Mouse (Mus musculus) neural tube, embryonic 11.5 days (tissue): Measurements from ENCODE around the gene 4933424G06Rik. TPM values are rescaled to one million over a fixed set of nuclear protein-coding genes. Genes with fewer than 3 reads are reported as not detected.

Source experiments
- ATAC-seq: fragments of 200-750 bp; cut with Nextera tagmentation; 2 replicates; pipeline ENCODE4 v1.8.0; 2017; ENCODE audit warnings: moderate number of reproducible peaks, mild to moderate bottlenecking, moderate TSS enrichment, moderate library complexity; ENCODE audit not compliant: insufficient read depth, low FRiP score, low TSS enrichment
- DNase-seq: peaks from one replicate; pipeline ENCODE4 v3.0.0-alpha.2; 2015; ENCODE audit warnings: low spot score
- H3K27ac ChIP-seq: fragments of 300-500 bp; sonication (generic); 2 replicates; pipeline ENCODE4 v1.5.1; 2014; ENCODE audit warnings: low read depth, mild to moderate bottlenecking, low read length
- H3K27me3 ChIP-seq: fragments of 300-500 bp; sonication (generic); 2 replicates; pipeline ENCODE4 v1.6.1; 2014; ENCODE audit warnings: mild to moderate bottlenecking, low read length, mixed read lengths; ENCODE audit not compliant: control insufficient read depth, insufficient read depth
- H3K36me3 ChIP-seq: fragments of 300-500 bp; sonication (generic); 2 replicates; pipeline ENCODE4 v1.6.1; 2014; ENCODE audit warnings: mild to moderate bottlenecking, low read length, moderate library complexity, mixed read lengths; ENCODE audit not compliant: control insufficient read depth, insufficient read depth
- H3K4me1 ChIP-seq: fragments of 300-500 bp; sonication (generic); 2 replicates; pipeline ENCODE4 v1.6.1; 2014; ENCODE audit warnings: low read length, mixed read lengths; ENCODE audit not compliant: control insufficient read depth, insufficient read depth
- H3K4me2 ChIP-seq: fragments of 300-500 bp; sonication (generic); 2 replicates; pipeline ENCODE4 v1.6.1; 2014; ENCODE audit warnings: low read depth, mild to moderate bottlenecking, moderate library complexity
- H3K4me3 ChIP-seq: fragments of 300-500 bp; sonication (generic); 2 replicates; pipeline ENCODE4 v1.5.1; 2014; ENCODE audit warnings: low read depth, low read length
- H3K9ac ChIP-seq: fragments of 300-500 bp; sonication (generic); 2 replicates; pipeline ENCODE4 v1.6.1; 2014; ENCODE audit warnings: mild to moderate bottlenecking, low read length
- H3K9me3 ChIP-seq: fragments of 300-500 bp; sonication (generic); 2 replicates; pipeline ENCODE4 v1.6.1; 2016; ENCODE audit warnings: low read length; ENCODE audit not compliant: control insufficient read depth
- whole genome bisulfite sequencing: fragments of 180-500 bp; shearing (Covaris S2); extraction: QIAGEN DNeasy Blood & Tissue Kit; methylation state at CpG from one replicate; pipeline ENCODE4 v1.1.7; 2014; 5-methylcytosine and 5-hydroxymethylcytosine counted together
- microRNA-seq: library from miRNA; unstranded; fragments of <30 nt; microRNA quantifications from one replicate; pipeline ENCODE4, GENCODE M21; 2016
- polyA plus RNA-seq: library from polyadenylated mRNA; unstranded; fragments of >200 nt; fragmentation: Nextera tagmentation; extraction: Ambion mirVana; gene quantifications from 2 replicates; pipeline ENCODE4 v1.2.1, GENCODE M21; 2014

4933424G06Rik gene
- polyA plus RNA-seq, 1 experiment from 2014 or later, result not detected

DNA sequence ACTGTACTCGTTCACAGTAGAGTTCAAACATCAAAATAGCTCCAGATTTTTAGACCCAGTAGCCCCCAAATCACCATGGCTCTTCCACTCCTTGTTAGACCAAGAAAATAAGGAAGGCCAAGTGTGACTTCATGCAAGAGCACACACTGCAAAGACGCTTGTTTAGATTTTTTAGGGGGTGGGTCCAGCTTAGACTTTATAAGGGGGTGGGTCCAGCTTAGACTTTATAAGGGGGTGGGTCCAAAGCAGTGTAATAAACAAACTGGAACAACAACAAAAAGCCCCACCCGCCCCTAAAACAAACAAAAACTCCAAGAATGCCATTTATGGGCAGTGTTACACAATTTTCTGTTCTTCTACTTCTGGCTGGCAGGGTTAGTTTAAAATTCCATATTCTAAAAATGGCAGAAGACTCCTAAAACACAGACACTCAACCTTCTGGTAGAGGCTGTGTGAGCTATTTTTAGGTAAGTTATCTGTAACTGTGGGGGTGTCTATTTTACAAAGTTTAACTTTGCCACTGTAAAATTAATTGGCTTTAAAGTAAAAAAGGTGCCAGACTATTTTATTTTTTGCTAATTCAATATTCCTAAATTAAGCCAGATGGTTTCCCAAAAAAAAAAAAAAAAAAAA lies 90.5 kb downstream of the 4933424G06Rik start:
- H3K27ac ChIP-seq, result no peak overlapping the region
- no peaks in the 10 kb centered on the region for H3K9me3 ChIP-seq
- 90% methylated on average over 3 of the region's 3 CpGs for WGBS
- no peak overlapping the region for H3K9ac ChIP-seq
- no peak overlapping the region for H3K4me3 ChIP-seq
- H3K36me3 ChIP-seq, result peaks cover 19% of the 10 kb centered on the region
- H3K4me2 ChIP-seq, result no peak overlapping the region
- ATAC-seq, result no peak
- no peak for DNase-seq
- no peaks in the 10 kb centered on the region for H3K4me1 ChIP-seq
- no peaks in the 10 kb centered on the region for H3K27me3 ChIP-seq

DNA sequence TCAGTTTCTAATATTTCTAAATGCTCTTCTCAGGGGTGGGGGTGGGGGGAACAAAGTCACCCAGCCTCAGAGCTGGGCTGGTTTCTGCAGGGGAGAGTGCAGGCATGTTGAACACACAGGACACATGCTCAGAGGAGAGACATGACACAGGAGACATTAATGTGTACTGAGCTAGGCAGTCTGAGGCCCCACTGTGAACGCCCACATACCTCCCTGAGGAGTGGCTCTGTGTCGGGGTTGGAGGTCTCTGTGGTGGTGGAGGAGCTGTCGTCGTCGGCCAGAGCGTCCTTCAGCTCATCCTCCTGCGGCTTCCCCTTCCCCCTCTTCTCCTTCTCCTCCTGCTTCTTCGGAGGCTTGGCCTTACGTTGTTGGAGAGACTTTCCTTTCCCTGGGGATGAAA lies 94.3 kb downstream of the 4933424G06Rik start:
- Histone ChIP-seq H3K4me3 (no peak overlapping the region), H3K27ac (no peak overlapping the region), H3K9me3 (no peaks in the 10 kb centered on the region), H3K36me3 (peaks cover 16% of the 10 kb centered on the region), H3K4me1 (no peaks in the 10 kb centered on the region), H3K27me3 (no peaks in the 10 kb centered on the region), H3K9ac (no peak overlapping the region), H3K4me2 (no peak overlapping the region)
- no peak for DNase-seq
- WGBS, result 77% methylated on average over 9 of the region's 9 CpGs
- no peak for ATAC-seq

DNA sequence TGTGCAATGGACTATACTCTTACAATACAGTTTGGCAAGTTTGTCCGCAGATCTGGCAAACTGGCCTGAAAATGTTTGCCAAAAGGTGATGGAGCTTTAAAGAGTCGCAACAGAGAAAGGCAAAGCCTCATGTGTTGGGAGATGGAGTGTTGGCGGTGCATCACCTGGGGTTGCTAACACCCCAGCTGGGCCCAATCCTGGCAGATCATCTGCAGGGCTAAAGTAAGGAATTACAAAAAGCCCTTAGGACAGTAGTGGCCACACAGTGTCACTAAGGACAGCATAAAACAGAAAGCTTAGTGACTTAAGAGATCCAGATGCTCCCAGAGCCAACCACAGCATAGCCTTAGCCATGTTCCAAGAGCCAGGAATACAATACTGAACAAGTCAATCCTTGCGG lies 94.9 kb downstream of the 4933424G06Rik start:
- H3K27ac ChIP-seq, result no peak overlapping the region
- H3K9ac ChIP-seq, result no peak overlapping the region
- no peaks in the 10 kb centered on the region for H3K4me1 ChIP-seq
- no peak overlapping the region for H3K4me3 ChIP-seq
- 96% methylated on average over 4 of the region's 4 CpGs for WGBS
- H3K36me3 ChIP-seq, result peaks cover 16% of the 10 kb centered on the region
- no peak for ATAC-seq
- no peak for DNase-seq
- H3K9me3 ChIP-seq, result no peaks in the 10 kb centered on the region
- no peak overlapping the region for H3K4me2 ChIP-seq
- no peaks in the 10 kb centered on the region for H3K27me3 ChIP-seq

DNA sequence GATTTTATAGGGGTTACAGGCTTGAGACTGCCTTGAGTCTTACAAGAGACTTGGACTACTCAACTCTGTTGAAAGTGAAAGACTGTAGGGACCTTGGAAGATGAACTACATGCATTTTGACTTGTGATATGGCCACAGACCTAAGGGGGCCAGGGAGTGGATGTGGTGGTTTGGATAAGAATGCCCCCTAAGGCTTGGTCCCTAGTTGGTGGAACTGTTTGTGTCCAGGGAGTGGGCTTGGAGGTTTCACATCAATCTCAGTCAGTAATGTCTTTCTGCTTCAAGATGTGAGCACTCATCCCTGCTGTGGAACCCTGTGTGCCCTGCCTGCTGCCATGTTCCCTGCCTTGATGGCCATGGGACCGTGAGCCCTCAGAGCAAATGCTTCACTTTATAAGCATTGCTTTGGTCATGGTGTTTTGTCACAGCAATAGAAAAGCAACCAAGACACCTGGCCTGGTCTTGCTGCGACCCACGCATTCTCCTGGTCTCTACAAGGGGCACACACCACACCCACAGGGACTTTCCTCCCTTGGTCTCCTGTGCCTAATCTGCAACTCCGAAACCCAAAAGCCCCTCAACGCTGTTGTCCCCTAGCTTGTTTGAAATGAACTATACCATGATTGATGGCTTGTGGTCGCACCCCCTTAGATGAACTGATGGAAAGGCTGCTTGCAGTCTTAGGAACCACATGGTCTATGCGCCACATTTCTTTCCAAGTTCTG lies 96.4 kb downstream of the 4933424G06Rik start:
- no peak overlapping the region for H3K27ac ChIP-seq
- 95% methylated on average over 7 of the region's 7 CpGs for WGBS
- DNase-seq (no peak), ATAC-seq (no peak)
- H3K4me1 ChIP-seq, result no peaks in the 10 kb centered on the region
- no peaks in the 10 kb centered on the region for H3K9me3 ChIP-seq
- H3K27me3 ChIP-seq, result no peaks in the 10 kb centered on the region
- no peak overlapping the region for H3K9ac ChIP-seq
- peaks cover 16% of the 10 kb centered on the region for H3K36me3 ChIP-seq
- H3K4me3 ChIP-seq, result no peak overlapping the region
- no peak overlapping the region for H3K4me2 ChIP-seq

DNA sequence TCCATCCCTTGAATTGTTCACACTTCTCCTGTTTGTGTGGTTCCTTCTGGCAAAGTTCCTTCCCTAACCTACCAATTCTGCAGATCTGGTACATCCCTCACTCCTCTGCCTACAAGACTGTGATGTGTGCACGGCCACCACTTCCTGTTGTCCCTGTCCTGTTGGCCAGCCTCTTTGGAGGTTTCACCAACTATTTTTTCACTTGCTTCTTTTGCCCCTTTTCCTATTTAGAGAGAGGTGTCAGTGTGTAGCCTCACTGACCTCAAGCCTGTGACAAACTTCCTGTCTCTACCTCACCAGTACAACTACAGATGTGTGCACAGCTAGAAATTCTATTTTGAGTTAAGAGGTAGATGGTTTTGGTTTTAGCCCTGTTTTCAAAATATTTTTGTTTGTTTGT lies 97.1 kb downstream of the 4933424G06Rik start:
- WGBS, result 93% methylated on average over 1 of the region's 1 CpGs

More for the DNA sequence above, 97.1 kb downstream of the 4933424G06Rik start:
- no peaks in the 10 kb centered on the region for H3K9me3 ChIP-seq
- DNase-seq (no peak), ATAC-seq (no peak)
- no peaks in the 10 kb centered on the region for H3K4me1 ChIP-seq
- no peaks in the 10 kb centered on the region for H3K27me3 ChIP-seq
- H3K4me3 ChIP-seq, result no peak overlapping the region
- peaks cover 18% of the 10 kb centered on the region for H3K36me3 ChIP-seq
- no peak overlapping the region for H3K27ac ChIP-seq
- H3K4me2 ChIP-seq, result no peak overlapping the region
- no peak overlapping the region for H3K9ac ChIP-seq

Small RNAs within 50 kb of the gene (microRNA-seq; reads per million reads assigned to microRNA genes)
- gene Gm24133, result not detected

Other genes starting within 250 kb of the 4933424G06Rik start
- 12.4 and 14.0 TPM in 2 replicates for gene Cnnm4, start 238.5 kb upstream of the 4933424G06Rik start, polyA plus RNA-seq
- gene Cnnm3, start 198.3 kb upstream of the 4933424G06Rik start, polyA plus RNA-seq, result 5.2 and 5.6 TPM in 2 replicates
- gene Ankrd23, start 173.3 kb upstream of the 4933424G06Rik start, polyA plus RNA-seq, result 7.1 and 7.2 TPM in 2 replicates
- 0.28 TPM in 1 of 2 replicates, not detected in the other for gene Gm42417, start 170.7 kb upstream of the 4933424G06Rik start, polyA plus RNA-seq
- 15.3 and 16.2 TPM in 2 replicates for gene Ankrd39, start 162.7 kb upstream of the 4933424G06Rik start, polyA plus RNA-seq
- 3.6 and 4.6 TPM in 2 replicates for gene Sema4c, start 151.8 kb upstream of the 4933424G06Rik start, polyA plus RNA-seq
- 0.30 TPM in 1 of 2 replicates, not detected in the other for gene Fam178b, start 27.0 kb upstream of the 4933424G06Rik start, polyA plus RNA-seq
- gene Cox5b, start 18.7 kb upstream of the 4933424G06Rik start, polyA plus RNA-seq, result 528 and 531 TPM in 2 replicates
- 127 and 135 TPM in 2 replicates for gene Actr1b, start 4.3 kb downstream of the 4933424G06Rik start, polyA plus RNA-seq
- 0.32 and 1.3 TPM in 2 replicates for gene Zap70, start 51.6 kb downstream of the 4933424G06Rik start, polyA plus RNA-seq
- gene Tmem131, start 233.5 kb downstream of the 4933424G06Rik start, polyA plus RNA-seq, result 19.3 and 19.5 TPM in 2 replicates